Mouse (Mus musculus): Measurements from ENCODE around the gene Pafah1b1. TPM values are rescaled to one million over a fixed set of nuclear protein-coding genes. Genes with fewer than 3 reads are reported as not detected.

The Pafah1b1 gene
- polyA plus RNA-seq, 1 experiment from 2014 or later, result 53.0 TPM

GRCm38 (mm10) chr11:74637971-74638790 is 86.3 kb downstream of the Pafah1b1 start:
- H3K27me3 ChIP-seq (ENCODE audit: insufficient read depth, low read length), result no peaks in the 10 kb centered on the region
- WGBS, result under 1% methylated on average over 81 of the region's 86 CpGs
- peak overlapping the region; percentile 86 for H3K27ac ChIP-seq
- no peaks in the 10 kb centered on the region for H3K36me3 ChIP-seq (ENCODE audit: insufficient read depth, low read length)
- H3K4me3 ChIP-seq (replicated peaks; ENCODE audit: low read depth, low read length), result peak overlapping the region; percentile 66
- DNase-seq (ENCODE audit: low spot score) (peak; percentile 92), ATAC-seq (replicated peaks; ENCODE audit: low FRiP score, low read depth) (peak; percentile 94)
- no peaks in the 10 kb centered on the region for H3K9me3 ChIP-seq (replicated peaks; ENCODE audit: low read length)
- peak; percentile 59; the same call in 1 of the 2 replicates for TF ChIP-seq CTCF (IDR thresholded peaks at IDR 0.05; ENCODE audit: low read depth)
- H3K4me2 ChIP-seq (ENCODE audit: low read length), result peak overlapping the region; percentile 81
- H3K4me1 ChIP-seq (replicated peaks; ENCODE audit: insufficient read depth, low read length), result peaks cover 11% of the 10 kb centered on the region; the same call in 1 of the 2 replicates
- H3K9ac ChIP-seq (ENCODE audit: low read depth, low read length), result peak overlapping the region; percentile 75

GRCm38 (mm10) chr11:74637486-74637885 is 87.0 kb downstream of the Pafah1b1 start:
- H3K27ac ChIP-seq, result 0 out of 2 replicates have a peak overlapping the region, but pooled peaks have one; percentile 86

DNA sequence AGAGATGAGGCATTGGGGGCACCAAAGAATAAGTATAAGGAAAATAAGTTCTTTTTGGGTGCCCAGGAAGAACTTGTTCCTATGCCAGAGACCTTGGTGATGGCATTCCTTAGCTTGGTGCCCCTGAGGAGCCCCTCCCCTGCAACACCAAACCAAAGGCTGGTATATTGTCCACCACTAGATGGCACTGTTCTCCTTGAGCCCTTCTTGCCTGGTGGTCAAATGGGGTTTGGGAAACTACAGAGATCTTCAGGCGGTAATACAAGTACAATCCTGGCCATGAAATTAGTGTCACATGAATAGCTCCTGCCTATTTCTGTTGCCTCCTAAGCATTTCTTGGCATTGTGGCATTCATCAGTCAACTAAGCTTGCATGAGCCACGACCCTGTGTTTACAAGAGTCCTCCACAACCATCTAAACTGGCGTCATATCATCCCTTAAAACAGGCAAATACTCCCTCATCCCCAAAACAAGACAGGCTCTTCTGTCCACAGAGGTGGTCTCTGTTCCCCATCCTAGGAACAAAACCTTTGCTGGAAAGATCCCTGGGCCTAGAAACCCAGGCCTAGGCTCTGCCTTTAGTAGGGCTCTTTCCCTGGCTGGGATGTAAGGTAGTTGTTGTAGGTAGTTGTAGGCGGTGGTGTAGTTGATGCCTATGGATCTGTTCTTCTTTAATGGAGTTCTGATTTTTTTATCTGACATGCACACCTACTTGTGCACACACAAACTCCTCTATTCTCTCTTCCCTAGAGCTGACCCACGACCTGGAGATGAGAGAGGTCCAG is 89.8 kb downstream of the Pafah1b1 start:
- 69% methylated on average over 5 of the region's 5 CpGs for WGBS
- peak; percentile 97 for TF ChIP-seq CTCF (IDR thresholded peaks at IDR 0.05; ENCODE audit: low read depth)
- ATAC-seq (replicated peaks; ENCODE audit: low FRiP score, low read depth), result no peak
- DNase-seq (ENCODE audit: low spot score), result peak; percentile 94
- no peak overlapping the region for H3K9ac ChIP-seq (ENCODE audit: low read depth, low read length)
- H3K4me3 ChIP-seq (replicated peaks; ENCODE audit: low read depth, low read length), result no peak overlapping the region
- no peak overlapping the region for H3K27ac ChIP-seq
- H3K27me3 ChIP-seq (ENCODE audit: insufficient read depth, low read length), result no peaks in the 10 kb centered on the region
- H3K36me3 ChIP-seq (ENCODE audit: insufficient read depth, low read length), result no peaks in the 10 kb centered on the region
- no peaks in the 10 kb centered on the region for H3K9me3 ChIP-seq (replicated peaks; ENCODE audit: low read length)
- no peak overlapping the region for H3K4me2 ChIP-seq (ENCODE audit: low read length)
- peaks cover 11% of the 10 kb centered on the region; the same call in 1 of the 2 replicates for H3K4me1 ChIP-seq (replicated peaks; ENCODE audit: insufficient read depth, low read length)

More at GRCm38 (mm10) chr11:74637486-74637885, 87.0 kb downstream of the Pafah1b1 start:
- no peaks in the 10 kb centered on the region for H3K27me3 ChIP-seq (ENCODE audit: insufficient read depth, low read length)
- DNase-seq (ENCODE audit: low spot score) (no peak), ATAC-seq (replicated peaks; ENCODE audit: low FRiP score, low read depth) (no peak)
- H3K9ac ChIP-seq (ENCODE audit: low read depth, low read length), result peak overlapping the region; percentile 75
- WGBS, result 18% methylated on average over 8 of the region's 8 CpGs
- peaks cover 11% of the 10 kb centered on the region; the same call in 1 of the 2 replicates for H3K4me1 ChIP-seq (replicated peaks; ENCODE audit: insufficient read depth, low read length)
- no peak for TF ChIP-seq CTCF (IDR thresholded peaks at IDR 0.05; ENCODE audit: low read depth)
- H3K4me3 ChIP-seq (replicated peaks; ENCODE audit: low read depth, low read length), result peak overlapping the region; percentile 66
- peak overlapping the region; percentile 81 for H3K4me2 ChIP-seq (ENCODE audit: low read length)
- no peaks in the 10 kb centered on the region for H3K9me3 ChIP-seq (replicated peaks; ENCODE audit: low read length)
- no peaks in the 10 kb centered on the region for H3K36me3 ChIP-seq (ENCODE audit: insufficient read depth, low read length)

DNA sequence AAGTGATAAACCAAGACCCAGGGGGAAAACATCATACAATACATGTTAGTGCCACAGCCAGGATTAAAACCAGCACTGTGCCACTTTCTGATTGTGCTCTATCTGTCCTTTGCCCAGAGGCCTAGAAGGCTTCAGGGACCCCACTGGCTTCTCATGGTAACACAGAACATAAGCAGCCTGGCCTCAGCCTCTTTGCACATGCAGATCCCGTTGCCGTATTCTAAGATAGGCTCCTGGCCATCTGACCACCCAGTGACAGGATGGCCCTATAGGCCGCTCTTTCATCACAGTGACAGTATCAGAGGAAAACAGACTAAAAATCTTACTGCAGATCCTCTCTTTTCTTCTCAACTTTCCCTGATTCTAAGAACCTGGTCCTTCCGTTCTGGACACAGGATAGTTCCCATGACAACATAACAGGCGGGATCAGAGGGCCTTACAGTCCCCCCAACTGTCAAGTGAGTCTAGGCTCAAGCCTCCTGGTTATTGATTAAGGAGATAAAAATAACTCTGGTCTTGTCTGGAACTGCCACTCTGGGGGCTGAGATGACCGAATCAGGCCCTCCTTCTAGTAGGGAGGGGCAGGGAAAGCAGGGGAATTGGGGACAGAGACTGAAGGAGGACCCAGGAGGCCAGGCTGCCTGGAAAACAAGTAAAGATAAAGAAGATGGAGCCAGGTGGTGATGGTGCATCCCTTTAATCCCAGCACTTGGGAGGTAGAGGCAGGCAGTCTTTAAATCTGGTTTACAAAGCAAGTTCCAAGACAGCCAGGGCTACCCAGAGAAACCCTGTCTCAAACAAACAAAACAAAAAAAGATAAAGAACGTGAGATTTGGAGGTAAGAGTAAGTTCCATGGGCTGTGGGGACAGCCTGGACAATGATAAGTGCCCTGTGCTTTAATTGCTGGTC is 92.3 kb downstream of the Pafah1b1 start:
- H3K27ac ChIP-seq, result no peak overlapping the region
- no peak for TF ChIP-seq CTCF (IDR thresholded peaks at IDR 0.05; ENCODE audit: low read depth)
- no peak overlapping the region for H3K4me2 ChIP-seq (ENCODE audit: low read length)
- H3K4me3 ChIP-seq (replicated peaks; ENCODE audit: low read depth, low read length), result no peak overlapping the region
- 74% methylated on average over 7 of the region's 7 CpGs for WGBS
- no peaks in the 10 kb centered on the region for H3K36me3 ChIP-seq (ENCODE audit: insufficient read depth, low read length)
- H3K9me3 ChIP-seq (replicated peaks; ENCODE audit: low read length), result no peaks in the 10 kb centered on the region
- no peaks in the 10 kb centered on the region for H3K27me3 ChIP-seq (ENCODE audit: insufficient read depth, low read length)
- DNase-seq (ENCODE audit: low spot score) (no peak), ATAC-seq (replicated peaks; ENCODE audit: low FRiP score, low read depth) (no peak)
- H3K9ac ChIP-seq (ENCODE audit: low read depth, low read length), result no peak overlapping the region
- no peaks in the 10 kb centered on the region for H3K4me1 ChIP-seq (replicated peaks; ENCODE audit: insufficient read depth, low read length)

DNA sequence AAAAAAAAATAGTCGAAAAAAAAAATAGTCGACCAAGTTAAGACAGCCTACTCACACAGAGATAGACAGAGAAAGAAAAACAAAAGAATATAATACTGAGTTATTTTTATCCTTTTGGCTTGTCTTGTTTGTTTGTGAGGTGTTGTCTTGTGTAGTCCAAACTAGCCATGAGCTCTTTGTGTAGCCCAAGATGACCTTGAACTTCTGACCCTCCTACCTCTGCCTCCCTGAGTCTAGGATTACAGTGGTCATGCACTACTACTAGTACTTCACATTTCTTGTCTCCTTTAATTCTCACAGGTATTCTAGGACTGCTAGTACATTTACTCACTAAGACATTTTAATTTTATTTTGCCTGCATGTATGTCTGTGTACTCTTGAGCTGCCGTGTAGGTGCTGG is 97.0 kb downstream of the Pafah1b1 start:
- WGBS, result 69% methylated on average over 3 of the region's 3 CpGs
- Histone ChIP-seq H3K4me2 (ENCODE audit: low read length) (no peak overlapping the region), H3K4me1 (replicated peaks; ENCODE audit: insufficient read depth, low read length) (no peaks in the 10 kb centered on the region), H3K9ac (ENCODE audit: low read depth, low read length) (no peak overlapping the region), H3K27ac (no peak overlapping the region), H3K4me3 (replicated peaks; ENCODE audit: low read depth, low read length) (no peak overlapping the region), H3K9me3 (replicated peaks; ENCODE audit: low read length) (no peaks in the 10 kb centered on the region), H3K36me3 (ENCODE audit: insufficient read depth, low read length) (no peaks in the 10 kb centered on the region), H3K27me3 (ENCODE audit: insufficient read depth, low read length) (no peaks in the 10 kb centered on the region)
- DNase-seq (ENCODE audit: low spot score) (no peak), ATAC-seq (replicated peaks; ENCODE audit: low FRiP score, low read depth) (no peak)
- TF ChIP-seq CTCF (IDR thresholded peaks at IDR 0.05; ENCODE audit: low read depth), result no peak
